Mouse (Mus musculus) small intestine, adult 2 months (tissue): ENCODE results near the gene Gm11627.

Experiments used
- CTCF ChIP-seq: fragments of 200-500 bp; IDR thresholded peaks from 2 replicates; pipeline ENCODE4 v1.5.1; 2012; ENCODE audit warnings: low read depth, mild to moderate bottlenecking, control low read depth, inconsistent platforms, low read length, moderate library complexity, mixed read lengths; ENCODE audit not compliant: insufficient replicate concordance, insufficient read length; ENCODE audit errors: extremely low read depth
- POLR2A ChIP-seq: fragments of 200-500 bp; IDR thresholded peaks from 2 replicates; pipeline ENCODE4 v1.6.1; 2012; ENCODE audit warnings: low read depth, mild to moderate bottlenecking, control low read depth, inconsistent platforms, low read length, moderate library complexity

DNA sequence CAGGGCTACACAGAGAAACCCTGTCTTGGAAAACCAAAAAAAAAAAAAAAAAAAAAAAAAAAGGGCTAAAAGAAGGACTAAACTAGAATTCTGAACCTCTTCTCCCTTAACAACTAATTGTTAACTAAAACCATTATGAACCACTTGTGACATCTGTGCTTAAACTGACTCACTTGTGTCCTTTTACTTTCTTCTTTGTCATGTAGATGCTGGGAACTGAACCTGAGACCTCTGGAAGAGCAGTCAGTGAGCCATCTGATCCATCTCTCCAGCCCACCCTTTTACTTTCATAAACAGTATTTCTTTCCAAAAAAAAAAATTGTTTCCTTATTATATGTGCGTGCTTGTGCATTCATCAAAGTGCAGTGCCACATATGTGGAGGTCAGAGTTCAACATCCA lies 39.6 kb downstream of the Gm11627 start:
- TF ChIP-seq CTCF, result no peak
- TF ChIP-seq POLR2A, result no peak
